Mouse (Mus musculus) cerebellum, adult 18-20 months (tissue): ENCODE measurements around the gene Ammecr1.
A peak's percentile ranks its signal among the peaks of the same experiment; 100 is the strongest.

Source experiments
- DNase-seq, 2 experiments: peaks; one replicate each; pipeline ENCODE4 v3.0.0; 2021

Gene Ammecr1

GRCm38 (mm10) chrX:142966008-142966966, at the start of gene Ammecr1:
TSS of gene Ammecr1 (minus strand) at chrX:142966728.
- DNase-seq: peak; percentile 78 to 81

- no peak for DNase-seq
These were observed 47.6 kb upstream of the Ammecr1 start for GRCm38 (mm10) chrX:143014118-143014517.

GRCm38 (mm10) chrX:143012334-143012733, 45.8 kb upstream of the Ammecr1 start:
- DNase-seq: no peak

GRCm38 (mm10) chrX:143011865-143012264, 45.3 kb upstream of the Ammecr1 start:
- no peak for DNase-seq

- DNase-seq: no peak
These were observed 37.8 kb upstream of the Ammecr1 start for GRCm38 (mm10) chrX:143004131-143004846.

- DNase-seq: no peak
These were observed 30.7 kb upstream of the Ammecr1 start for GRCm38 (mm10) chrX:142997214-142997613.

GRCm38 (mm10) chrX:142994514-142994913, 28.0 kb upstream of the Ammecr1 start:
- no peak for DNase-seq

- DNase-seq: no peak
These were observed 17.6 kb upstream of the Ammecr1 start for GRCm38 (mm10) chrX:142984170-142984569.

GRCm38 (mm10) chrX:142983638-142984037, 17.1 kb upstream of the Ammecr1 start:
- DNase-seq: no peak

- DNase-seq: no peak
These were observed 15.1 kb upstream of the Ammecr1 start for GRCm38 (mm10) chrX:142981530-142982130.

- DNase-seq: no peak
These were observed 14.5 kb upstream of the Ammecr1 start for GRCm38 (mm10) chrX:142980855-142981529.

- DNase-seq: no peak
These were observed 12.7 kb upstream of the Ammecr1 start for GRCm38 (mm10) chrX:142979224-142979623.

- DNase-seq: peak in 1 of 2 experiments; percentile 1
These were observed 6.0 kb upstream of the Ammecr1 start for GRCm38 (mm10) chrX:142972443-142972970.

- no peak for DNase-seq
These were observed 5.2 kb upstream of the Ammecr1 start for GRCm38 (mm10) chrX:142971759-142972158.

GRCm38 (mm10) chrX:142967067-142967466, 539 bp upstream of the Ammecr1 start:
- DNase-seq: no peak

- DNase-seq: no peak
These were observed 1.1 kb downstream of the Ammecr1 start for GRCm38 (mm10) chrX:142965236-142966007.

GRCm38 (mm10) chrX:142960434-142960833, 6.1 kb downstream of the Ammecr1 start:
- DNase-seq: no peak

GRCm38 (mm10) chrX:142959674-142960307, 6.7 kb downstream of the Ammecr1 start:
- DNase-seq: no peak

GRCm38 (mm10) chrX:142928430-142928829, 38.1 kb downstream of the Ammecr1 start:
- DNase-seq: no peak

GRCm38 (mm10) chrX:142917394-142917793, 49.1 kb downstream of the Ammecr1 start:
- no peak for DNase-seq

GRCm38 (mm10) chrX:142916719-142917118, 49.8 kb downstream of the Ammecr1 start:
- DNase-seq: no peak
